Mouse (Mus musculus) myocyte (in vitro differentiated cells): ENCODE measurements around the gene Ggt5. TPM values are rescaled to one million over a fixed set of nuclear protein-coding genes. Genes with fewer than 3 reads are reported as not detected.

Source experiments
- H3K27me3 ChIP-seq: one replicate; pipeline ENCODE4 v1.6.1; 2011; ENCODE audit not compliant: control insufficient read depth, insufficient read depth, insufficient read length
- H3K36me3 ChIP-seq: one replicate; pipeline ENCODE4 v1.6.1; 2011; ENCODE audit not compliant: control insufficient read depth, insufficient read depth
- H3K4me2 ChIP-seq: one replicate; pipeline ENCODE4 v1.6.1; 2011; ENCODE audit warnings: low read depth, control low read depth
- H3K4me3 ChIP-seq: one replicate; pipeline ENCODE4 v1.5.1; 2011; ENCODE audit warnings: mild to moderate bottlenecking, control low read depth, moderate library complexity
- H3K79me2 ChIP-seq: one replicate; pipeline ENCODE4 v1.6.1; 2011; ENCODE audit not compliant: control insufficient read depth, insufficient read depth
- H3ac ChIP-seq: one replicate; pipeline ENCODE4 v1.6.1; 2011; ENCODE audit not compliant: control insufficient read depth, insufficient read length
- CEBPB ChIP-seq: IDR thresholded peaks from 2 replicates; pipeline ENCODE4 v1.6.1; 2011; ENCODE audit warnings: mild to moderate bottlenecking, moderate library complexity; ENCODE audit not compliant: poor library complexity, insufficient read depth, severe bottlenecking
- E2F4 ChIP-seq: IDR thresholded peaks from one replicate; pipeline ENCODE4 v1.6.1; 2011; ENCODE audit warnings: mild to moderate bottlenecking, control low read depth, moderate library complexity; ENCODE audit not compliant: insufficient read depth
- MAX ChIP-seq: IDR thresholded peaks from one replicate; pipeline ENCODE4 v1.6.1; 2011; ENCODE audit warnings: low read depth, mild to moderate bottlenecking, control low read depth
- MYOD1 ChIP-seq, 3 experiments: IDR thresholded peaks; one replicate each; pipeline ENCODE4 v1.6.1; 2011; ENCODE audit warnings: control low read depth in 2 of 3, low read depth in 2 of 3, mild to moderate bottlenecking in 2 of 3, moderate library complexity in 1 of 3; ENCODE audit not compliant: insufficient read length in 2 of 3, control insufficient read depth in 1 of 3
- MYOG ChIP-seq, 3 experiments: IDR thresholded peaks; one replicate each; pipeline ENCODE4 v1.6.1; 2011; ENCODE audit warnings: control low read depth in 2 of 3, low read depth in 2 of 3, mild to moderate bottlenecking in 2 of 3; ENCODE audit not compliant: insufficient read length in 2 of 3, control insufficient read depth in 1 of 3, insufficient read depth in 1 of 3
- POLR2A ChIP-seq: IDR thresholded peaks from one replicate; pipeline ENCODE4 v1.6.1; 2011; ENCODE audit warnings: low read depth, mild to moderate bottlenecking, control low read depth, moderate library complexity; ENCODE audit not compliant: insufficient read length
- POLR2AphosphoS2 ChIP-seq: IDR thresholded peaks from one replicate; pipeline ENCODE4 v1.6.1; 2011; ENCODE audit warnings: low read depth, control low read depth; ENCODE audit not compliant: insufficient read length
- REST ChIP-seq: IDR thresholded peaks from one replicate; pipeline ENCODE4 v1.6.1; 2011; ENCODE audit warnings: mild to moderate bottlenecking, control low read depth, moderate library complexity; ENCODE audit not compliant: insufficient read depth, insufficient read length
- SRF ChIP-seq: IDR thresholded peaks from one replicate; pipeline ENCODE4 v1.6.1; 2011; ENCODE audit warnings: low read depth; ENCODE audit not compliant: control insufficient read depth, insufficient read length
- TCF12 ChIP-seq: IDR thresholded peaks from one replicate; pipeline ENCODE4 v1.6.1; 2011; ENCODE audit warnings: mild to moderate bottlenecking, control low read depth; ENCODE audit not compliant: poor library complexity, insufficient read depth, severe bottlenecking
- TCF3 ChIP-seq: IDR thresholded peaks from one replicate; pipeline ENCODE4 v1.6.1; 2011; ENCODE audit warnings: low read depth, control low read depth; ENCODE audit not compliant: insufficient read length
- USF1 ChIP-seq: IDR thresholded peaks from one replicate; pipeline ENCODE4 v1.6.1; 2011; ENCODE audit warnings: low read depth, mild to moderate bottlenecking, control low read depth, moderate library complexity
- polyA plus RNA-seq: library from polyadenylated mRNA; unstranded; fragments of >200 nt; fragmentation: generic; extraction: Trizol; gene quantifications from one replicate; pipeline ENCODE4 v1.2.1, GENCODE M21; 2012; ENCODE audit warnings: missing spikeins

Gene Ggt5
- polyA plus RNA-seq, 1 experiment, result 0.22 TPM

DNA sequence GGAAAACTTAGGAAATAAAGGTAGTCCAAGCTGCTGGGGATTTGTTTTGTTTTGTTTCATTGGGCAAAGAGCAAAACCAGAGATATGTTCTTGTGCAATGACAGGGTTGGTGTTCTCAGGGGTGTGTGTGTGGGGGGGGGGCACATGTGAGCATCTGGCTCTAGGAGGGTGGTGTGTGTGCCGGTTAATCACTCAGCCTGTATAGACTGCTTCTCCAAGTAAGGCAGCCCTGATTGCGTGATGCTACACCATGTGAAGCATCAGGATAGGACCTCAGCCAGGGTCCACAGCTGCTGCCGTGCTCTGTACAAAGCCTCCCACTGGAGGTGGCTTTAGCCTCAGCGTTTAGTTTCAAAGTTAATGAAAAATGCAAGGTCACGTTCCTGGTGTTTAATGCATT, 43.9 kb downstream of the Ggt5 start:
- H3ac ChIP-seq, result no peak overlapping the region
- no peaks in the 10 kb centered on the region for H3K79me2 ChIP-seq
- H3K4me2 ChIP-seq, result no peak overlapping the region
- no peak for TF ChIP-seq REST
- TF ChIP-seq USF1, result no peak
- no peaks in the 10 kb centered on the region for H3K36me3 ChIP-seq
- H3K27me3 ChIP-seq, result peaks cover 8% of the 10 kb centered on the region
- H3K4me3 ChIP-seq, result no peak overlapping the region

DNA sequence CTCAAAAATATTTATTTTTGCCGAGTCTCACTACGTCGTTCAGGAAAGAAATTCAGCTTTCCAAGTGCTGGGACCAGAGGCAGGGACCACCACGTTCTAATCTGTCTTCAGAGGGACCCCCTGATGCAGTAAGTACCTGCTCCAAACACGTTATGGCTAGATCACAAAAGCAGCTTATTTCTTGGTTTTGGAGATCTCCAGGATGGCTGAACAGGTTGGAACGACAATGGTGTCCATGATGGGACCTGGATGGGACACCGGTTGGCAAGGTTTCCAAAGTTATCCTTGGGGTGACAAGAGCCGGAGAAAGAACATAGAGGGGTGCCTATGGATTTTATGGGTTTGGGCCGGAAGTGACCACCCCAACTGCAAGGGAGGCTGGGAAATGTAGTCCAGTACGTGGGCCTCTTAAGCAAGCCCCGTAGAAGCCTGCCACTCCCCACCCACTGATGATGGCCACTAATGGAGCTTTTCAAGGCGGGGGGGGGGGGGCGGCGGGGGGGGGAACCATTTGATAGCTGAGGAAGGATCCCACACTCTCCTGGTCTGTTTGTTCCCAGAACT, 44.5 kb downstream of the Ggt5 start:
- no peak overlapping the region for H3ac ChIP-seq
- no peak overlapping the region for H3K4me3 ChIP-seq
- H3K27me3 ChIP-seq, result peaks cover 13% of the 10 kb centered on the region
- no peak overlapping the region for H3K4me2 ChIP-seq
- no peaks in the 10 kb centered on the region for H3K79me2 ChIP-seq
- no peaks in the 10 kb centered on the region for H3K36me3 ChIP-seq
- TF ChIP-seq REST (no peak), SRF (no peak)

DNA sequence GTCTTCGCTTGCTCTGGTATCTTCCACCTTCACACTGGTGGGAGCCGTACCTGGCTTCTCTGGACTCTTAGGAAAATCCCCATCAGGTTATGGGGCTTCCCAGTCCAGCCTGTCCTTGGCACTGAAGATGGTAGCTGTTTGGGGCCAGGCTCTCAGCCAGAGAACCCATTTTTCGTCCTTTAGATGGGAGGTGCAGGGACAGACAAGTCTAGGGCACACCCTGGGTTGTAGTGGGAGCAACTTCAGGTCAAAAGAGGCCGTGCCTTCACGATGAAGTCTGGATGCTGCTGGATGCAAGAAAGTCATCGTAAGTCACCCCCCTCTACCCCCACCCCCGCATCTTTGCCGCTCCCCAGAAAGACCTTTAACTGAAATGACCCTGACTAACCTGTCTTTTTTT, 45.5 kb downstream of the Ggt5 start:
- Histone ChIP-seq H3K36me3 (no peaks in the 10 kb centered on the region), H3ac (no peak overlapping the region), H3K27me3 (peaks cover 17% of the 10 kb centered on the region)

DNA sequence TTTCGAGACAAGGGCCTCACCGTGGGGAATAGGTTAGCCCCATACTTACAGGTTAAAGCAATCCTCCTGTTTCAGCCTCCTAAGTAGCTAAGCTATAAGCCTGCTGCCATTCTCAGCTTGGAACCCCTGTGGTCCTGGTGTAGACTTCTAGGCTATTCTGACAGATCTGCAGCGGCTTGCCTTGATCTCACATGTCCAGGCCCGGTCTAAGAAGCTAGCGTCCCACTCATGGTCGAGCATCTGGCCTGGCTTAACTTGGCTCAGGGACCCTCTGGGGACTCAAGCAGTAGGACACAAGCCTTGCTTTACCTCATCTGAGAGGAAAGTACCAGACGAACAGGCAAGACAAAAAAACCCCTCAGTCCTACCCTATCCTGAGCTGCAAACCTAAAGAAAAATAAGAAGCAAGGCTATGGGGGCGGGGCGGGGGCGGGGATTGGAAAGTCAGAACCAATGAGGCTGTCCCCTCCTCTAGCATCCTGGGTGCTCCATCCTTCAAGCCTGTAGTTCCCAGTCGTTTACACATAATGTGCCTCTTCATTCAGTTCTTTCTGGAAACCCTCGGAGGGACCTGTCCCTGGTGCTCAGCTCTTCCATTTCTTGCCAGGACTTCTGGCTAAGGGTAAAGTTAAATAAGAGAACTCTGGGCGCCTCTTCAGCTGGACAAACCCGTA, 46.0 kb downstream of the Ggt5 start:
- TF ChIP-seq POLR2AphosphoS2 (no peak), E2F4 (no peak), MYOD1 (IDR thresholded peaks at IDR 0.05; ENCODE audit: control insufficient read depth in 1 of 3, insufficient read length in 2 of 3, low read depth in 2 of 3) (no peak), CEBPB (no peak), TCF3 (no peak), MAX (no peak), TCF12 (no peak), REST (no peak), SRF (no peak), MYOG (IDR thresholded peaks at IDR 0.05; ENCODE audit: control insufficient read depth in 1 of 3, insufficient read depth in 1 of 3, insufficient read length in 2 of 3, low read depth in 2 of 3) (no peak), USF1 (no peak), POLR2A (no peak)
- no peak overlapping the region for H3K4me3 ChIP-seq

More for the DNA sequence above, 45.5 kb downstream of the Ggt5 start:
- Histone ChIP-seq H3K4me2 (no peak overlapping the region), H3K4me3 (no peak overlapping the region), H3K79me2 (no peaks in the 10 kb centered on the region)
- no peak for TF ChIP-seq USF1
- TF ChIP-seq MAX, result no peak
- no peak for TF ChIP-seq TCF3
- TF ChIP-seq E2F4, result no peak
- TF ChIP-seq MYOG (IDR thresholded peaks at IDR 0.05; ENCODE audit: control insufficient read depth in 1 of 3, insufficient read depth in 1 of 3, insufficient read length in 2 of 3, low read depth in 2 of 3), result no peak
- TF ChIP-seq POLR2AphosphoS2, result no peak
- TF ChIP-seq CEBPB, result no peak
- no peak for TF ChIP-seq SRF
- TF ChIP-seq POLR2A, result no peak
- TF ChIP-seq REST, result no peak
- no peak for TF ChIP-seq MYOD1 (IDR thresholded peaks at IDR 0.05; ENCODE audit: control insufficient read depth in 1 of 3, insufficient read length in 2 of 3, low read depth in 2 of 3)
- TF ChIP-seq TCF12, result no peak

DNA sequence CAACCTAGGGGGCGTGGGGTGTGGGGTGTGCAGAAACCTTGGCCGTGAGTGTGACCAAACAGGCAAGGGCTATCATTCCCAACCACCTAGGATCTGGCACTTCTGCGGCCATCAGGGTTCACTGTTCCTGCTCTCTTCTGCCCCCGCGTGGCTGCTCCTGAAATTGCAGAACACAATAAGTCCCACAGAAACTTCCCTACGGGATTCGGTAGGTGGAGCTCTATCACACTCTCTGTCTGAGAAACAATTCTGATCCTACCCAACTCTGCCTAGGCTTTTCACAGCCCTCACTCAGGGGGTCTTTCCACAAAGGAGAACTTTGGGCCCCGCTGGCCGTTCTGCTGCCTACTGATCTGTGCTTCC, 46.5 kb downstream of the Ggt5 start:
- H3K4me2 ChIP-seq, result no peak overlapping the region
- peaks cover 17% of the 10 kb centered on the region for H3K27me3 ChIP-seq
- no peak overlapping the region for H3K4me3 ChIP-seq
- no peaks in the 10 kb centered on the region for H3K36me3 ChIP-seq
- no peaks in the 10 kb centered on the region for H3K79me2 ChIP-seq
- H3ac ChIP-seq, result no peak overlapping the region
- TF ChIP-seq E2F4, result no peak
- no peak for TF ChIP-seq MAX
- TF ChIP-seq MYOG (IDR thresholded peaks at IDR 0.05; ENCODE audit: control insufficient read depth in 1 of 3, insufficient read depth in 1 of 3, insufficient read length in 2 of 3, low read depth in 2 of 3), result no peak
- TF ChIP-seq SRF, result no peak
- no peak for TF ChIP-seq CEBPB
- no peak for TF ChIP-seq REST
- no peak for TF ChIP-seq MYOD1 (IDR thresholded peaks at IDR 0.05; ENCODE audit: control insufficient read depth in 1 of 3, insufficient read length in 2 of 3, low read depth in 2 of 3)
- TF ChIP-seq POLR2A, result no peak
- no peak for TF ChIP-seq TCF12
- TF ChIP-seq POLR2AphosphoS2, result no peak
- TF ChIP-seq USF1, result no peak
- TF ChIP-seq TCF3, result no peak

More for the DNA sequence above, 46.0 kb downstream of the Ggt5 start:
- H3K36me3 ChIP-seq, result no peaks in the 10 kb centered on the region
- no peaks in the 10 kb centered on the region for H3K79me2 ChIP-seq
- H3K27me3 ChIP-seq, result peaks cover 17% of the 10 kb centered on the region
- H3ac ChIP-seq, result no peak overlapping the region
- no peak overlapping the region for H3K4me2 ChIP-seq
